Mouse (Mus musculus): ENCODE results near the gene Spata48. TPM values are rescaled to one million over a fixed set of nuclear protein-coding genes. Genes with fewer than 3 reads are reported as not detected.

Spata48 gene
- polyA plus RNA-seq (2014; fragmentation: Nextera tagmentation; extraction: Ambion mirVana): 1.6 and 2.7 TPM in 2 replicates

- H3K36me3 ChIP-seq (ENCODE audit: insufficient read depth): no peaks in the 10 kb centered on the region
- WGBS: 2% methylated on average over 66 of the region's 66 CpGs
- peak within 1 kb of the TSS; percentile 82; the same call in 1 of the 2 replicates for H3K27ac ChIP-seq (ENCODE audit: low read depth)
Measured at GRCm38 (mm10) chr11:11461635-11462560, at the start of gene Spata48, which contains the start of gene Zpbp. Gene Spata48, plus strand, starts transcription at chr11:11462094. Gene Zpbp, minus strand, starts transcription at chr11:11462408.

GRCm38 (mm10) chr11:11414188-11414587, 47.7 kb upstream of the Spata48 start:
- 78% methylated on average over 5 of the region's 5 CpGs for WGBS
- no peak for ATAC-seq (ENCODE audit: insufficient read depth)
- H3K4me3 ChIP-seq (ENCODE audit: low read depth, low read length): no peak overlapping the region
- H3K36me3 ChIP-seq (ENCODE audit: insufficient read depth): no peaks in the 10 kb centered on the region
- H3K4me1 ChIP-seq (ENCODE audit: insufficient read depth): no peaks in the 10 kb centered on the region
- no peak overlapping the region for H3K9ac ChIP-seq
- no peaks in the 10 kb centered on the region for H3K27me3 ChIP-seq (ENCODE audit: insufficient read depth, low read length)
- no peak overlapping the region for H3K27ac ChIP-seq (ENCODE audit: low read depth)
- no peak for TF ChIP-seq CTCF (IDR thresholded peaks at IDR 0.05; ENCODE audit: low read depth)
- DNase-seq: no peak
- H3K4me2 ChIP-seq: no peak overlapping the region
- H3K9me3 ChIP-seq (ENCODE audit: low read depth, low read length): no peaks in the 10 kb centered on the region

More at GRCm38 (mm10) chr11:11461635-11462560, at the start of gene Spata48, which contains the start of gene Zpbp:
- H3K4me3 ChIP-seq (ENCODE audit: low read depth, low read length): peak within 1 kb of the TSS; percentile 62
- peak within 1 kb of the TSS; percentile 63 for H3K4me2 ChIP-seq
- peak; percentile 75 for TF ChIP-seq CTCF (IDR thresholded peaks at IDR 0.05; ENCODE audit: low read depth)
- no peaks in the 10 kb centered on the region for H3K4me1 ChIP-seq (ENCODE audit: insufficient read depth)
- DNase-seq: peak; percentile 95
- ATAC-seq (ENCODE audit: insufficient read depth): peak; percentile 97
- H3K9me3 ChIP-seq (ENCODE audit: low read depth, low read length): no peaks in the 10 kb centered on the region
- H3K9ac ChIP-seq: peak within 1 kb of the TSS; percentile 65
- no peaks in the 10 kb centered on the region for H3K27me3 ChIP-seq (ENCODE audit: insufficient read depth, low read length)

GRCm38 (mm10) chr11:11417356-11417755, 44.5 kb upstream of the Spata48 start:
- ATAC-seq (ENCODE audit: insufficient read depth): no peak
- no peak overlapping the region for H3K9ac ChIP-seq
- H3K27ac ChIP-seq (ENCODE audit: low read depth): no peak overlapping the region
- no peak for DNase-seq
- WGBS: 73% methylated on average over 2 of the region's 2 CpGs
- H3K4me1 ChIP-seq (ENCODE audit: insufficient read depth): no peaks in the 10 kb centered on the region
- H3K9me3 ChIP-seq (ENCODE audit: low read depth, low read length): no peaks in the 10 kb centered on the region
- H3K4me3 ChIP-seq (ENCODE audit: low read depth, low read length): no peak overlapping the region
- H3K36me3 ChIP-seq (ENCODE audit: insufficient read depth): no peaks in the 10 kb centered on the region
- TF ChIP-seq CTCF (IDR thresholded peaks at IDR 0.05; ENCODE audit: low read depth): no peak
- no peaks in the 10 kb centered on the region for H3K27me3 ChIP-seq (ENCODE audit: insufficient read depth, low read length)
- H3K4me2 ChIP-seq: no peak overlapping the region

- 29% methylated on average over 2 of the region's 2 CpGs for WGBS
- no peak overlapping the region for H3K27ac ChIP-seq (ENCODE audit: low read depth)
- no peak overlapping the region for H3K4me3 ChIP-seq (ENCODE audit: low read depth, low read length)
- ATAC-seq (ENCODE audit: insufficient read depth): no peak
- TF ChIP-seq CTCF (IDR thresholded peaks at IDR 0.05; ENCODE audit: low read depth): peak; percentile 50
- peak; percentile 64 for DNase-seq
- H3K36me3 ChIP-seq (ENCODE audit: insufficient read depth): no peaks in the 10 kb centered on the region
- H3K9ac ChIP-seq: no peak overlapping the region
- no peaks in the 10 kb centered on the region for H3K9me3 ChIP-seq (ENCODE audit: low read depth, low read length)
- H3K27me3 ChIP-seq (ENCODE audit: insufficient read depth, low read length): no peaks in the 10 kb centered on the region
- H3K4me2 ChIP-seq: no peak overlapping the region
- no peaks in the 10 kb centered on the region for H3K4me1 ChIP-seq (ENCODE audit: insufficient read depth)
Measured at GRCm38 (mm10) chr11:11455037-11455436, 6.9 kb upstream of the Spata48 start.

- Histone ChIP-seq H3K36me3 (ENCODE audit: insufficient read depth) (no peaks in the 10 kb centered on the region), H3K4me1 (ENCODE audit: insufficient read depth) (no peaks in the 10 kb centered on the region), H3K4me2 (peak overlapping the region; percentile 63), H3K9me3 (ENCODE audit: low read depth, low read length) (no peaks in the 10 kb centered on the region), H3K27me3 (ENCODE audit: insufficient read depth, low read length) (no peaks in the 10 kb centered on the region), H3K27ac (ENCODE audit: low read depth) (no peak overlapping the region), H3K4me3 (ENCODE audit: low read depth, low read length) (peak overlapping the region; percentile 62), H3K9ac (peak overlapping the region; percentile 65; the same call in 1 of the 2 replicates)
- DNase-seq: no peak
- no peak for TF ChIP-seq CTCF (IDR thresholded peaks at IDR 0.05; ENCODE audit: low read depth)
- 80% methylated on average over 5 of the region's 5 CpGs for WGBS
- no peak for ATAC-seq (ENCODE audit: insufficient read depth)
Measured at GRCm38 (mm10) chr11:11462561-11462890, 632 bp downstream of the Spata48 start.

GRCm38 (mm10) chr11:11468924-11469323, 7.0 kb downstream of the Spata48 start:
- DNase-seq: no peak
- no peak overlapping the region for H3K27ac ChIP-seq (ENCODE audit: low read depth)

GRCm38 (mm10) chr11:11484378-11484777, 22.5 kb downstream of the Spata48 start:
- Histone ChIP-seq H3K36me3 (ENCODE audit: insufficient read depth) (no peaks in the 10 kb centered on the region), H3K9me3 (ENCODE audit: low read depth, low read length) (no peaks in the 10 kb centered on the region), H3K4me1 (ENCODE audit: insufficient read depth) (no peaks in the 10 kb centered on the region), H3K4me3 (ENCODE audit: low read depth, low read length) (no peak overlapping the region), H3K4me2 (no peak overlapping the region), H3K27me3 (ENCODE audit: insufficient read depth, low read length) (no peaks in the 10 kb centered on the region), H3K9ac (no peak overlapping the region), H3K27ac (ENCODE audit: low read depth) (no peak overlapping the region)
- no peak for DNase-seq
- TF ChIP-seq CTCF (IDR thresholded peaks at IDR 0.05; ENCODE audit: low read depth): no peak
- ATAC-seq (ENCODE audit: insufficient read depth): no peak
- 43% methylated on average over 8 of the region's 8 CpGs for WGBS

More at GRCm38 (mm10) chr11:11468924-11469323, 7.0 kb downstream of the Spata48 start:
- H3K9me3 ChIP-seq (ENCODE audit: low read depth, low read length): no peaks in the 10 kb centered on the region
- no peak overlapping the region for H3K9ac ChIP-seq
- no peak for ATAC-seq (ENCODE audit: insufficient read depth)
- no peaks in the 10 kb centered on the region for H3K4me1 ChIP-seq (ENCODE audit: insufficient read depth)
- no peaks in the 10 kb centered on the region for H3K27me3 ChIP-seq (ENCODE audit: insufficient read depth, low read length)
- no peak overlapping the region for H3K4me3 ChIP-seq (ENCODE audit: low read depth, low read length)
- no peak for TF ChIP-seq CTCF (IDR thresholded peaks at IDR 0.05; ENCODE audit: low read depth)
- H3K36me3 ChIP-seq (ENCODE audit: insufficient read depth): no peaks in the 10 kb centered on the region
- no peak overlapping the region for H3K4me2 ChIP-seq
